10 mouse cellular contexts compared by ENCODE assay signal in the genomic region with DNA sequence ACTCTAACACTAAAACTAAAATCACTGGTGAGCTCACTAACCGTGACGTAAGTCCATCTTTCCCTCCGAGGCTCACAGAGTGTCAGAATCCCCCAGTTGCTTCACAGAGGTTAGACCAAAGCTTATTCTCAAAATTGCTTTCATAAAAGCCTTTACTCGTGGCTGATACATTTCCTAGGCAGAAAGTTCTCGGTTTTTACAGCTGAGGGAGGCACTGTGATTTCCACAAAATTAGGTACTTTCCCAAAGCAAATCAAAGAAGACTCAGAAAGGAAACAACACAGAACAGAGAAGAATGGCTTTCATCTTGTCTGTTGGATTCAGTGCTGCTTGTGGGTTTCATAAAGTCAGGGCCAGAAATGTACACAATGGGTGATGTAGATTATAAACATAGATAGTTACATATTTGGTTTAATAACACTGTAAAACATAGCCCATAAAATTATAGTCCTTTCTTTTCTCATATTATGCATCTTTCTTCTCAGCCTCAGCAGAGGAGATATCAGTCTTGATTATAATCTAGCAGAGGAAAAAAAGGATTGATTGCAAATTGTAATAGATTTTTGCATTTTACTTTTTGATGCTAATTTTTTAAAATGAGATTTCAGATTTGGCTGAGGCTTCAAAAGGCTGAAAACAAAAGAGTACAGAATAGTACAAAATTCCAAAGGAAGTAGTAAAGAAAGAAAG.
"Had no signal": no experiment of that assay in that cellular context is flagged by ENCODE, and none has a peak within 500 bp of the region (broad histone marks: within the 10 kb centered on the region; RNA-seq: fewer than 3 reads in every experiment).

No protein-coding gene starts in this region.

- H3K36me3 ChIP-seq: limb, embryonic 12.5 days; midbrain, embryonic 10.5 days; midbrain, embryonic 15.5 days had no signal

- H3K27me3 ChIP-seq: limb, embryonic 12.5 days; midbrain, embryonic 15.5 days had no signal

- H3K4me2 ChIP-seq: limb, embryonic 12.5 days; midbrain, embryonic 15.5 days had no signal

- H3K27ac ChIP-seq: layer of hippocampus, adult 2 months; limb, embryonic 12.5 days; liver, embryonic 14.5 days; midbrain, embryonic 10.5 days; midbrain, embryonic 15.5 days had no signal

- H3K9ac ChIP-seq: limb, embryonic 12.5 days; liver, embryonic 14.5 days; midbrain, embryonic 15.5 days had no signal

- H3K9me3 ChIP-seq: limb, embryonic 12.5 days; midbrain, embryonic 10.5 days; midbrain, embryonic 15.5 days had no signal

- DNase-seq: kidney, adult 8-10 months; kidney, postnatal 4 days; lung, adult 2 months; right cerebral cortex, postnatal 14 days had no signal

- ATAC-seq: lung, postnatal 0 days; midbrain, embryonic 15.5 days had no signal

- H3K4me3 ChIP-seq: layer of hippocampus, adult 2 months; limb, embryonic 12.5 days; midbrain, embryonic 10.5 days; midbrain, embryonic 15.5 days had no signal

- H3K4me1 ChIP-seq: limb, embryonic 12.5 days had no signal
